Mouse (Mus musculus) right cerebral cortex, postnatal 36 days (tissue): ENCODE data around the gene Lexm.

Source experiments
- DNase-seq, 2 experiments: peaks; one replicate each; pipeline ENCODE4 v3.0.0; 2022; ENCODE audit warnings: low spot score in 2 of 2, mixed read lengths in 1 of 2

Gene Lexm

GRCm38 (mm10) chr4:106624271-106624670 lies 7.2 kb upstream of the Lexm start:
- DNase-seq = no peak

- DNase-seq = no peak
These were observed 5.7 kb upstream of the Lexm start for GRCm38 (mm10) chr4:106622712-106623111.

- DNase-seq = no peak
These were observed 5.0 kb upstream of the Lexm start, which contains the start of gene Ttc22 for GRCm38 (mm10) chr4:106622030-106622493. TSS of gene Ttc22 (plus strand) at chr4:106622432.

GRCm38 (mm10) chr4:106621428-106621827 lies 4.4 kb upstream of the Lexm start:
- no peak for DNase-seq

GRCm38 (mm10) chr4:106618898-106619297 lies 1.9 kb upstream of the Lexm start:
- no peak for DNase-seq

- no peak for DNase-seq
These were observed 1.4 kb downstream of the Lexm start for GRCm38 (mm10) chr4:106615637-106616036.

GRCm38 (mm10) chr4:106614881-106615280 lies 2.2 kb downstream of the Lexm start:
- DNase-seq = no peak

GRCm38 (mm10) chr4:106614180-106614797 lies 2.8 kb downstream of the Lexm start:
- peak in 1 of 2 experiments; percentile 35 for DNase-seq

GRCm38 (mm10) chr4:106613560-106613959 lies 3.5 kb downstream of the Lexm start:
- DNase-seq = no peak

GRCm38 (mm10) chr4:106613105-106613504 lies 3.9 kb downstream of the Lexm start:
- DNase-seq = no peak

GRCm38 (mm10) chr4:106607905-106608304 lies 9.1 kb downstream of the Lexm start:
- no peak for DNase-seq

GRCm38 (mm10) chr4:106606639-106607554 lies 10.1 kb downstream of the Lexm start:
- no peak for DNase-seq

- no peak for DNase-seq
These were observed 16.3 kb downstream of the Lexm start for GRCm38 (mm10) chr4:106600770-106601169.

- no peak for DNase-seq
These were observed 17.6 kb downstream of the Lexm start for GRCm38 (mm10) chr4:106599415-106599814.

- DNase-seq = no peak
These were observed 19.3 kb downstream of the Lexm start for GRCm38 (mm10) chr4:106597741-106598140.

GRCm38 (mm10) chr4:106597055-106597454 lies 20.0 kb downstream of the Lexm start:
- no peak for DNase-seq

- no peak for DNase-seq
These were observed 20.8 kb downstream of the Lexm start for GRCm38 (mm10) chr4:106596200-106596599.

GRCm38 (mm10) chr4:106593636-106594035 lies 23.4 kb downstream of the Lexm start:
- no peak for DNase-seq

- DNase-seq = no peak
These were observed 26.2 kb downstream of the Lexm start for GRCm38 (mm10) chr4:106590871-106591270.

- no peak for DNase-seq
These were observed 26.9 kb downstream of the Lexm start for GRCm38 (mm10) chr4:106590142-106590541.

GRCm38 (mm10) chr4:106587075-106587474 lies 30.0 kb downstream of the Lexm start:
- DNase-seq = no peak

GRCm38 (mm10) chr4:106584665-106585064 lies 32.4 kb downstream of the Lexm start:
- no peak for DNase-seq
